Mouse (Mus musculus) embryonic stem cell, embryonic (primary cell): ENCODE data around the gene Aspdh.

Experiments
- CTCF ChIA-PET, 4 experiments: fragments of 300-600 bp in 2 of 4; fragments of 350-600 bp in 2 of 4; sonication (Branson Sonifier 250); formaldehyde crosslinking; loops; one replicate each; lab custom pipeline; 2022; ENCODE audit warnings: inconsistent platforms in 2 of 4; lab: Charles Lee
- POLR2A ChIA-PET, 4 experiments: fragments of 300-600 bp in 2 of 4; fragments of 350-600 bp in 2 of 4; sonication (Branson Sonifier 250); formaldehyde crosslinking; loops; one replicate each; lab custom pipeline; 2022; ENCODE audit warnings: antibody characterized with exemption in 4 of 4, inconsistent platforms in 1 of 4; lab: Charles Lee

Gene Aspdh

GRCm38 (mm10) chr7:44497361-44498055 lies 32.3 kb downstream of the Aspdh start:
- POLR2A ChIA-PET: interaction anchor here (0.5 to 7.2 kb wide), 52 partner anchors 9 to 1808 kb away, joined by 3 to 100 read pairs (median 5); partner anchors contain the start of genes Josd2 (in 3 of the 4), Nup62 (in 2 of the 4), 1700028J19Rik (in 1 of the 4) and 2410002F23Rik (in 1 of the 4)

GRCm38 (mm10) chr7:44498922-44499321 lies 33.7 kb downstream of the Aspdh start:
- ChIA-PET CTCF (interaction anchor here (0.5 to 1.7 kb wide), 14 partner anchors 20 to 430 kb away, joined by 3 to 12 read pairs (median 5); partner anchors contain the start of genes Ap2a1 (in 1 of the 4) and Pold1 (in 1 of the 4)), POLR2A (interaction anchor here in 3 of 4 experiments (0.6 to 7.2 kb wide), 18 partner anchors 8 to 253 kb away, joined by 3 to 100 read pairs (median 4); partner anchors contain the start of genes Josd2 (in 2 of the 3), 1700028J19Rik (in 1 of the 3), 2410002F23Rik (in 1 of the 3) and Kcnc3 (in 1 of the 3))

More at GRCm38 (mm10) chr7:44497361-44498055, 32.3 kb downstream of the Aspdh start:
- CTCF ChIA-PET: interaction anchor here (0.6 to 3.1 kb wide), 15 partner anchors 7 to 293 kb away, joined by 3 to 23 read pairs (median 4); partner anchors contain the start of gene Pold1 (in 1 of the 4)

GRCm38 (mm10) chr7:44500046-44500445 lies 34.9 kb downstream of the Aspdh start:
- ChIA-PET POLR2A (interaction anchor here in 3 of 4 experiments (0.8 to 7.2 kb wide), 13 partner anchors 12 to 254 kb away, joined by 3 to 65 read pairs (median 4); partner anchors contain the start of genes Kcnc3 (in 2 of the 3), 1700028J19Rik (in 1 of the 3), 2410002F23Rik (in 1 of the 3) and Josd2 (in 1 of the 3)), CTCF (interaction anchor here (0.6 to 2.5 kb wide), 20 partner anchors 19 to 315 kb away, joined by 3 to 9 read pairs (median 6); partner anchors contain the start of gene Pold1 (in 2 of the 4))

- ChIA-PET POLR2A (interaction anchor here in 2 of 4 experiments (0.6 to 1.7 kb wide), 8 partner anchors 12 to 1216 kb away, joined by 3 to 9 read pairs (median 4); partner anchors contain the start of genes Sphk2 (in 1 of the 2) and Syt3 (in 1 of the 2)), CTCF (interaction anchor here (0.5 to 2.5 kb wide), 28 partner anchors 11 to 485 kb away, joined by 3 to 9 read pairs (median 4); partner anchors contain the start of genes Josd2 (in 1 of the 4), Pold1 (in 1 of the 4) and Prmt1 (in 1 of the 4))
Measured at GRCm38 (mm10) chr7:44501563-44502115, 36.4 kb downstream of the Aspdh start.

- CTCF ChIA-PET: interaction anchor here (0.6 to 1.8 kb wide), 10 partner anchors 11 to 148 kb away, joined by 3 to 9 read pairs (median 6); no protein-coding TSS in a partner anchor
- POLR2A ChIA-PET: interaction anchor here in 3 of 4 experiments (0.6 to 2.9 kb wide), 12 partner anchors 10 to 234 kb away, joined by 3 to 21 read pairs (median 4); partner anchors contain the start of genes Emc10 (in 2 of the 3), Fam71e1 (in 2 of the 3), Kcnc3 (in 1 of the 3) and Pold1 (in 1 of the 3)
Measured at GRCm38 (mm10) chr7:44507491-44507890, 42.3 kb downstream of the Aspdh start.
